Mouse (Mus musculus) hindbrain, embryonic 14.5 days (tissue): ENCODE results near the gene Fyco1. TPM values are rescaled to one million over a fixed set of nuclear protein-coding genes. Genes with fewer than 3 reads are reported as not detected.

Experiments used
- ATAC-seq: fragments of 200-750 bp; cut with Nextera tagmentation; 2 replicates; pipeline ENCODE4 v1.8.0; 2017; ENCODE audit warnings: moderate number of reproducible peaks, mild to moderate bottlenecking, moderate TSS enrichment, moderate library complexity; ENCODE audit not compliant: low FRiP score
- DNase-seq: peaks from one replicate; pipeline ENCODE4 v3.0.0-alpha.2; 2015; ENCODE audit warnings: low spot score
- H3K27ac ChIP-seq: fragments of 300-500 bp; sonication (generic); 2 replicates; pipeline ENCODE4 v1.5.1; 2014; ENCODE audit warnings: mild to moderate bottlenecking, moderate library complexity
- H3K27me3 ChIP-seq: fragments of 300-500 bp; sonication (generic); 2 replicates; pipeline ENCODE4 v1.6.1; 2014; ENCODE audit warnings: mild to moderate bottlenecking, low read length, mixed read lengths; ENCODE audit not compliant: control insufficient read depth, insufficient read depth
- H3K36me3 ChIP-seq: fragments of 300-500 bp; sonication (generic); replicated peaks from 2 replicates; pipeline ENCODE4 v1.6.1; 2014; ENCODE audit not compliant: control insufficient read depth, insufficient read depth
- H3K4me1 ChIP-seq: fragments of 300-500 bp; sonication (generic); replicated peaks from 2 replicates; pipeline ENCODE4 v1.6.1; 2014; ENCODE audit warnings: antibody characterized with exemption, low read length, mixed read lengths; ENCODE audit not compliant: control insufficient read depth, insufficient read depth
- H3K4me2 ChIP-seq: fragments of 300-500 bp; sonication (generic); replicated peaks from 2 replicates; pipeline ENCODE4 v1.6.1; 2014; ENCODE audit warnings: mild to moderate bottlenecking, moderate library complexity
- H3K4me3 ChIP-seq: fragments of 300-500 bp; sonication (generic); replicated peaks from 2 replicates; pipeline ENCODE4 v1.5.1; 2014; ENCODE audit warnings: mild to moderate bottlenecking, low read length
- H3K9ac ChIP-seq: fragments of 300-500 bp; sonication (generic); 2 replicates; pipeline ENCODE4 v1.6.1; 2014
- H3K9me3 ChIP-seq: fragments of 300-500 bp; sonication (generic); 2 replicates; pipeline ENCODE4 v1.6.1; 2016; ENCODE audit warnings: low read length; ENCODE audit not compliant: control insufficient read depth
- WGBS: fragments of 180-500 bp; shearing (Covaris S2); extraction: QIAGEN DNeasy Blood & Tissue Kit; methylation state at CpG from one replicate; pipeline ENCODE4 v1.1.7; 2014; 5-methylcytosine and 5-hydroxymethylcytosine counted together
- polyA plus RNA-seq: library from polyadenylated mRNA; unstranded; fragments of >200 nt; fragmentation: Nextera tagmentation; extraction: Ambion mirVana; gene quantifications from 2 replicates; pipeline ENCODE4 v1.2.1, GENCODE M21; 2014

Fyco1 gene
- polyA plus RNA-seq, 1 experiment from 2014 or later: 12.7 TPM

DNA sequence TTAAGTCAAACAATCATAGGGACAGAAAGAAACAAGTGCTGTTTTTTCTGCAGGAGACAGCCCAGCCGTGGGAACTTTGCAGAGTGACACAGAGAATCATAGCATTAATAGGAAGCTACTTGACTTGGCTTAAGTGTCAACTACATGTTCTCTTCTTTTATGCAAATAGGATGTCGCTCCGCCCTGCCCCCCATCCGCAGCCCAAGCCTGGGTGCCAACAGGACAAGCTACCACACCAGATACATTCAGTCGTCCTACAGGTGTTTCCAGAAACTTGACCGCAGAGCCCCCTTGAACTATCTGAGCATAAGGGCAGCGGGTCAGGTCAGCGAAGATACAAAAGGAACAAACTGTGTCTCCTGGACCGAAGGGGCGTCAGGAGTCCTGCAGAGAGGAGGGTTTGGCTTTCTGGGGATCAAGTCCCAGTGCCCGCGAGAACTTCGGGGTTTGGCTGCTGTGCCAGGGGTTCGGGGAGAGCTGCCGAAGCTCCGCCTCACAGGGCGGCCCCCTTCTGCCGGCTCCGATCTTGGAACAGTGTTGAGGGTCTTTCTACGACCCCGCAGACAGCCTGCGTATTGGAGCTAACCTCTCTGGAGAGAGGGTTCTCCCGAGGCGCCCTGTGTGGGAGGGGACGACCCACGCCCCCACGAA, 512 bp downstream of the Fyco1 start:
- Histone ChIP-seq H3K4me1 (peaks cover 11% of the 10 kb centered on the region), H3K9me3 (no peaks in the 10 kb centered on the region), H3K36me3 (no peaks in the 10 kb centered on the region), H3K9ac (peak overlapping the region; percentile 67), H3K27me3 (no peaks in the 10 kb centered on the region), H3K4me2 (peak overlapping the region; percentile 73), H3K27ac (peak overlapping the region; percentile 74), H3K4me3 (peak overlapping the region; percentile 66)
- peak; percentile 33 for DNase-seq
- under 1% methylated on average over 27 of the region's 27 CpGs for WGBS
- peak; percentile 75 for ATAC-seq

- Histone ChIP-seq H3K36me3 (no peaks in the 10 kb centered on the region), H3K4me3 (peak overlapping the region; percentile 66), H3K4me1 (peaks cover 11% of the 10 kb centered on the region), H3K4me2 (peak overlapping the region; percentile 73), H3K9me3 (no peaks in the 10 kb centered on the region), H3K27me3 (no peaks in the 10 kb centered on the region), H3K27ac (peak overlapping the region; percentile 51; the same call in 1 of the 2 replicates), H3K9ac (0 out of 2 replicates have a peak overlapping the region, but pooled peaks have one; percentile 67)
- WGBS: 16% methylated on average over 2 of the region's 2 CpGs
- ATAC-seq (no peak), DNase-seq (no peak)
Measured at GRCm38 (mm10) chr9:123850705-123851061, 1.0 kb downstream of the Fyco1 start.

GRCm38 (mm10) chr9:123849976-123850695, 1.6 kb downstream of the Fyco1 start:
- DNase-seq: no peak
- H3K4me3 ChIP-seq: peak overlapping the region; percentile 66; the same call in 1 of the 2 replicates
- no peaks in the 10 kb centered on the region for H3K36me3 ChIP-seq
- no peak for ATAC-seq
- H3K9me3 ChIP-seq: no peaks in the 10 kb centered on the region
- H3K27me3 ChIP-seq: no peaks in the 10 kb centered on the region
- 86% methylated on average over 2 of the region's 2 CpGs for WGBS
- H3K4me1 ChIP-seq: peaks cover 11% of the 10 kb centered on the region
- no peak overlapping the region; the same call in 1 of the 2 replicates for H3K27ac ChIP-seq
- peak overlapping the region; percentile 73 for H3K4me2 ChIP-seq
- no peak overlapping the region for H3K9ac ChIP-seq

- Histone ChIP-seq H3K4me1 (peaks cover 7% of the 10 kb centered on the region; the same call in 1 of the 2 replicates), H3K4me2 (no peak overlapping the region), H3K36me3 (no peaks in the 10 kb centered on the region), H3K4me3 (no peak overlapping the region), H3K9ac (no peak overlapping the region), H3K27me3 (no peaks in the 10 kb centered on the region), H3K9me3 (no peaks in the 10 kb centered on the region), H3K27ac (no peak overlapping the region)
- ATAC-seq: no peak
- no peak for DNase-seq
- 91% methylated on average over 1 of the region's 1 CpGs for WGBS
Measured at GRCm38 (mm10) chr9:123846490-123846889, 5.2 kb downstream of the Fyco1 start.

- DNase-seq (no peak), ATAC-seq (no peak)
- no peaks in the 10 kb centered on the region for H3K27me3 ChIP-seq
- no peak overlapping the region for H3K27ac ChIP-seq
- H3K4me3 ChIP-seq: no peak overlapping the region
- no peaks in the 10 kb centered on the region for H3K4me1 ChIP-seq
- H3K4me2 ChIP-seq: no peak overlapping the region
- WGBS: 82% methylated on average over 3 of the region's 3 CpGs
- H3K9me3 ChIP-seq: no peaks in the 10 kb centered on the region
- peaks cover 3% of the 10 kb centered on the region for H3K36me3 ChIP-seq
- H3K9ac ChIP-seq: no peak overlapping the region
Measured at GRCm38 (mm10) chr9:123845120-123845519, 6.6 kb downstream of the Fyco1 start.

DNA sequence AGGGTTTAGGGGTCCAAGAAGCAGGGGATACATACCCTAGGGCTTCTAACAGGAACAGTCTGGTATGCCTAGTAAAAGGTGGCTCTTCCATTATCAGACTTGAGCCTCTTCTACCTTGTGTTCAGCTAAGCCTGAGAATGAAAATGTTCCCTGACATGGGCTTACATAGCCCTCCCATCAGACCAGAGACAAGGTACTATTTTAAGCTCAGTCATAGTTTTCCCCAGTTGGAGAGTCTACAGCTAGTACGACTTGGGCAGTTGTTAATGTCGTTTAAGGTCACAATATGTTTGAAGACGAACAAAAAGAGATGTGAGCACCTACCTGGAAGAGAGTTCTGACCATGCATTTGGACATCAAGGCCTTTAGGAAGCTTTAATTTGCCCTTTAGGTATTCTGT, 7.2 kb downstream of the Fyco1 start:
- DNase-seq: no peak
- no peaks in the 10 kb centered on the region for H3K9me3 ChIP-seq
- peaks cover 9% of the 10 kb centered on the region for H3K36me3 ChIP-seq
- no peaks in the 10 kb centered on the region for H3K27me3 ChIP-seq
- H3K4me2 ChIP-seq: no peak overlapping the region
- no peak for ATAC-seq
- 89% methylated on average over 3 of the region's 3 CpGs for WGBS
- no peak overlapping the region for H3K27ac ChIP-seq
- no peak overlapping the region for H3K4me3 ChIP-seq
- H3K9ac ChIP-seq: no peak overlapping the region
- no peaks in the 10 kb centered on the region for H3K4me1 ChIP-seq

DNA sequence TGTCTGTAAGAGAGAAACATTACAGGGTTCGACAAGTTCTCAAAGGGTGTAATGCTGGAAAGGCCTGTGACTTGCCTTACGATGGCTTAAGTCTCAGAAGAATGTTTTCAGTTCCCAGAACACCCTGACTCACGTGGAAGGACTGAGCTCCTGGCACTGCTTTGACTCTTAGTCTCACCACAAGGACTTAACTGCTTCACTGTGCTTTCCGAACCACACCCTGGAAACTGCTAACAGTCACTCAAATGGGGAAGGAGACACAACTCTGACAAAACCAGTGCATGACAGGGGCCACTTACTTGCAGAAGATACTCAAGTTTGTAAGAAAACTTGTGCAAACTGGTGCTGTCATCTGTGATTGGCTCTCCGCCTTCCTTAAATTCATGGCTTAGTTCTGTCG, 11.5 kb downstream of the Fyco1 start:
- Histone ChIP-seq H3K4me1 (no peaks in the 10 kb centered on the region), H3K4me3 (no peak overlapping the region), H3K27ac (no peak overlapping the region), H3K36me3 (peaks cover 38% of the 10 kb centered on the region), H3K9ac (no peak overlapping the region), H3K4me2 (no peak overlapping the region), H3K27me3 (no peaks in the 10 kb centered on the region), H3K9me3 (no peaks in the 10 kb centered on the region)
- no peak for ATAC-seq
- WGBS: 95% methylated on average over 6 of the region's 6 CpGs
- DNase-seq: no peak

GRCm38 (mm10) chr9:123835851-123836250, 15.8 kb downstream of the Fyco1 start:
- no peak for ATAC-seq
- no peaks in the 10 kb centered on the region for H3K4me1 ChIP-seq

DNA sequence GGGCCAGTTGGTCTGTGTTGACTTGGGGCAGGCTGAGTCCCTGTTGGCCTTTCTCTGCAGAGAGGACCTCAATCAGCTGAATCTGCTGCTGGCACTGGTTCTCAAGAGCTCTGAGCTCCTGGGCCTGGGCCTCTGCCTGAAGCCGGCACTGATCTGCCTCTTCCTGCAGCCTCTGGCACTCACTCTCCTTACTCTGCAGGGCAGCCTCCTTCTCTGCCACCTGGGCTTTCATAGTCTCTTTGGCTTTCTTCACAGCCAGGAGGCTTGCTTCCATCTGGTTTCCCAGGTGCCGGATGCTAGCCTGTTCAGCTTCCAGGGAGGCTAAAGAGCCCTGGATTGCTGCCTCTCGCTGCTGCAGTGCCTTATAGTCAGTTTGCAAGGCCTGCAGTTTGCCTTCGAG, 22.8 kb downstream of the Fyco1 start:
- Histone ChIP-seq H3K27ac (no peak overlapping the region), H3K4me3 (no peak overlapping the region), H3K9ac (no peak overlapping the region), H3K9me3 (no peaks in the 10 kb centered on the region), H3K27me3 (no peaks in the 10 kb centered on the region), H3K4me1 (no peaks in the 10 kb centered on the region), H3K36me3 (peaks cover 63% of the 10 kb centered on the region), H3K4me2 (no peak overlapping the region)
- DNase-seq (no peak), ATAC-seq (no peak)
- WGBS: 98% methylated on average over 4 of the region's 4 CpGs

More at GRCm38 (mm10) chr9:123835851-123836250, 15.8 kb downstream of the Fyco1 start:
- Histone ChIP-seq H3K27me3 (no peaks in the 10 kb centered on the region), H3K9me3 (no peaks in the 10 kb centered on the region), H3K36me3 (peaks cover 58% of the 10 kb centered on the region), H3K4me2 (no peak overlapping the region), H3K4me3 (no peak overlapping the region), H3K9ac (no peak overlapping the region), H3K27ac (no peak overlapping the region)
- no peak for DNase-seq
- 94% methylated on average over 3 of the region's 3 CpGs for WGBS
